Mouse (Mus musculus): ENCODE measurements around the gene Rundc1. TPM values are rescaled to one million over a fixed set of nuclear protein-coding genes. Genes with fewer than 3 reads are reported as not detected.
A peak's percentile ranks its signal among the peaks of the same experiment; 100 is the strongest.
"Not testable (repeated sequence)": the region's sequence is repeated elsewhere in the genome, so short reads cannot be mapped to it uniquely, and the experiment has no call there.

Gene Rundc1
- polyA plus RNA-seq, 1 experiment from 2014 or later, result 16.1 TPM

DNA sequence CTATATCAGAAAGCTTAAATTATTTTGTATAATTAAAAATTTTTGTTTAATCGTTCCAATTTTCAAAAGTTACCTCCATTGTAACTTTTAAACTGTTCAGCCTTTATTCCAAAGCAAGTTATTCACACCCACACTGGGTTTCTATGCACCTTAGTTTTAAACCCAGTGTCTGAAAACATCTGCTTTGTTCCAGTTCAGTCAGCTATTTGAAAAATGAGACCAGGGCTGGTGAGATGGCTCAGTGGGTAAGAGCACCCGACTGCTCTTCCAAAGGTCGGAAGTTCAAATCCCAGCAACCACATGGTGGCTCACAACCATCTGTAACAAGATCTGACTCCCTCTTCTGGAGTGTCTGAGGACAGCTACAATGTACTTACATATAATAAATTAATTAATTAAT, 13.1 kb downstream of the Rundc1 start:
- H3K27me3 ChIP-seq (ENCODE audit: control insufficient read depth, insufficient read depth, low read length); H3K9ac ChIP-seq (ENCODE audit: low read depth, low read length): not testable (repeated sequence)

DNA sequence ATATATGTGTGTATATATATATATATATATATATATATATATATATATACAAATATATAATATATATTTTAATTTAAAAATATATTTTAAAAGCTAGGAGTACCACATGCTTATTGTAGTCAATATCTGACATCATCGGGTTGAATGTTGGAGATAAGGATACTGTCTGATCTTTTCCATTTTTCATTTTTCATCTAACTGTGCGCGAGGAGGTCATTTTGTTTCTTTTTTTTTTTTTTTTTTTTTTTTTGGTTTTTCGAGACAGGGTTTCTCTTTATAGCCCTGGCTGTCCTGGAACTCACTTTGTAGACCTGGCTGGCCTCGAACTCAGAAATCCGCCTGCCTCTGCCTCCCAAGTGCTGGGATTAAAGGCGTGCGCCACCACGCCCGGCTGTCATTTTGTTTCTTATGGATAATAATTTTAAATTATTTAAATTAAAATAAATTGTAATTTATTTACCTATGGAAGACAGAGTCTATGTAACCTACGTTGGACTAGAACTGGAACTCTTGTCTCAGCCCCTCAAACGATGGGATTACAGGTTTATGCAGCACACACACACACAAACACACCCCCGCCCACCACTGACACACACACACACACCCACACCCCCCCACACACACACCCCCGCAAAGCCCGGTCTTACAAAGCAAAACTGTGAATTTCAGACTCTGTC, 16.7 kb downstream of the Rundc1 start:
- not testable (repeated sequence) for H3K9ac ChIP-seq (ENCODE audit: low read depth, low read length); H3K27me3 ChIP-seq (ENCODE audit: control insufficient read depth, insufficient read depth, low read length); H3K4me2 ChIP-seq (replicated peaks; ENCODE audit: low read depth, low read length); H3K9me3 ChIP-seq (ENCODE audit: control insufficient read depth, low read length); H3K27ac ChIP-seq (ENCODE audit: low read depth, low read length); ATAC-seq (ENCODE audit: low FRiP score, low TSS enrichment); H3K4me1 ChIP-seq (ENCODE audit: control insufficient read depth, insufficient read depth, low read length)
- 38% methylated on average over 14 of the region's 15 CpGs for WGBS
- H3K4me3 ChIP-seq (ENCODE audit: low read length), result peak overlapping the region; percentile 17; the same call in 1 of the 2 replicates
- H3K36me3 ChIP-seq (ENCODE audit: control insufficient read depth, insufficient read depth, low read length), result peaks cover 27% of the 10 kb centered on the region

More for the DNA sequence above, 13.1 kb downstream of the Rundc1 start:
- not testable (repeated sequence) for ATAC-seq (ENCODE audit: low FRiP score, low TSS enrichment); H3K27ac ChIP-seq (ENCODE audit: low read depth, low read length); H3K9me3 ChIP-seq (ENCODE audit: control insufficient read depth, low read length); H3K4me2 ChIP-seq (replicated peaks; ENCODE audit: low read depth, low read length); H3K4me3 ChIP-seq (ENCODE audit: low read length); H3K4me1 ChIP-seq (ENCODE audit: control insufficient read depth, insufficient read depth, low read length)
- H3K36me3 ChIP-seq (ENCODE audit: control insufficient read depth, insufficient read depth, low read length), result peaks cover 23% of the 10 kb centered on the region
- WGBS, result 50% methylated on average over 3 of the region's 3 CpGs

DNA sequence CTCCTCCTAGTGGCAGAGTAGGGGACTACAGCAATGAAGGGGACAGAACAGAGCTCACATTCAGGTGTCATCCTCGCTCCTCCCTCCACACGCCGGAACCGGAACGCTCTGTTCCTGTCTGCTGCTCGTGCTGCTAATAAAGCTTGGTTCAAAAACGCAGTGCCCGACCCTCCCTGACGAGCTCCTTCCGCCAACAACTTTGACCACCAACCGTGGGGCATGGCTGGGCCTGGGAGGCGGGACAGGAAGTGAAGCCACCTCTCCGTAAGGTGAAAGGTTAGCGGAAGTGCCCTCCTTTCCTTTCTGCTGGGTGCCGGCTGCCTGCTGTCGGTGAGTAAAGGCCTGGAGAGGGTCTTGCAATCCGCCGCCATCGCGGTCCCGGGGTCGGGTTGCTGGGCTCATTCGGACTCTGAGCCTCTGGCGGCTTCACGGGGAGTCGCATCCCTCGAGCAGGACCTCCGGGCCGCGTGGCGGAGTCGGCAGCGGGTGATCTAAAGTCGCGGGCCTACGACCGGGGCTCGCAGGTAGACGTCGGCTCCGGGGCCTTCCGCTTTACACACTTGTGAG, 17.3 kb downstream of the Rundc1 start, which contains the start of gene Rpl27:
Gene Rpl27, plus strand, starts transcription at position 172 of the 567 bp plus-strand sequence.
- under 1% methylated on average over 42 of the region's 42 CpGs for WGBS
- ATAC-seq (ENCODE audit: low FRiP score, low TSS enrichment), result peak; percentile 97

GRCm38 (mm10) chr11:101442760-101443159, 17.9 kb downstream of the Rundc1 start:
- H3K4me3 ChIP-seq (ENCODE audit: low read length), result peak overlapping the region; percentile 69
- under 1% methylated on average over 14 of the region's 14 CpGs for WGBS
- H3K4me2 ChIP-seq (replicated peaks; ENCODE audit: low read depth, low read length), result peak overlapping the region; percentile 71
- H3K4me1 ChIP-seq (ENCODE audit: control insufficient read depth, insufficient read depth, low read length), result peaks cover 6% of the 10 kb centered on the region; the same call in 1 of the 2 replicates
- peaks cover 27% of the 10 kb centered on the region for H3K36me3 ChIP-seq (ENCODE audit: control insufficient read depth, insufficient read depth, low read length)
- no peaks in the 10 kb centered on the region for H3K9me3 ChIP-seq (ENCODE audit: control insufficient read depth, low read length)
- H3K27me3 ChIP-seq (ENCODE audit: control insufficient read depth, insufficient read depth, low read length), result no peaks in the 10 kb centered on the region
- H3K27ac ChIP-seq (ENCODE audit: low read depth, low read length), result peak overlapping the region; percentile 86
- ATAC-seq (ENCODE audit: low FRiP score, low TSS enrichment), result peak; percentile 5; the same call in 1 of the 2 replicates
- H3K9ac ChIP-seq (ENCODE audit: low read depth, low read length), result peak overlapping the region; percentile 88

More for the DNA sequence above, 17.3 kb downstream of the Rundc1 start, which contains the start of gene Rpl27:
- Histone ChIP-seq H3K27ac (ENCODE audit: low read depth, low read length) (peak within 1 kb of the TSS; percentile 86), H3K4me2 (replicated peaks; ENCODE audit: low read depth, low read length) (peak within 1 kb of the TSS; percentile 71), H3K27me3 (ENCODE audit: control insufficient read depth, insufficient read depth, low read length) (no peaks in the 10 kb centered on the region), H3K9ac (ENCODE audit: low read depth, low read length) (peak within 1 kb of the TSS; percentile 88), H3K4me1 (ENCODE audit: control insufficient read depth, insufficient read depth, low read length) (peaks cover 6% of the 10 kb centered on the region; the same call in 1 of the 2 replicates), H3K4me3 (ENCODE audit: low read length) (peak within 1 kb of the TSS; percentile 69), H3K9me3 (ENCODE audit: control insufficient read depth, low read length) (no peaks in the 10 kb centered on the region), H3K36me3 (ENCODE audit: control insufficient read depth, insufficient read depth, low read length) (peaks cover 27% of the 10 kb centered on the region)

DNA sequence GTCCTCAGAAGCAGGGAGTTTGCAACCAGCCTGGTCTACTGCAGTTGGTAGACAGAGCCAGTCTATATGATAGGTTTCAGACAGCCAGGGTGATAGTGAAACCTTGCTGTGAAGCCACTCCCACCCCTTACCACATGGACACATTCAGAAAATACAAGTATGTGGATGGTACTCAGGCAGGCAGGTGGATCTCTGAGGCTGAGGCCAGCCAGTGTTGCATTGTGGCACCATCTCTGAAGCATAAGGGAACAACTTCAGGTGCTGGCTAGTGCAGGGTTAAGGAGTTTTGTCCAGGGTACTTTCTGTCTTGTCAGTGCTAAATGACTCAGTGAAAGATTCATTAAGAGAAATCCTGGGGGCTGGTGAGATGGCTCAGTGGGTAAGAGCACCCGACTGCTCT, 21.4 kb downstream of the Rundc1 start:
- no peak for ATAC-seq (ENCODE audit: low FRiP score, low TSS enrichment)
- Histone ChIP-seq H3K4me2 (replicated peaks; ENCODE audit: low read depth, low read length) (no peak overlapping the region), H3K9ac (ENCODE audit: low read depth, low read length) (no peak overlapping the region), H3K36me3 (ENCODE audit: control insufficient read depth, insufficient read depth, low read length) (peaks cover 27% of the 10 kb centered on the region), H3K4me1 (ENCODE audit: control insufficient read depth, insufficient read depth, low read length) (peaks cover 6% of the 10 kb centered on the region; the same call in 1 of the 2 replicates), H3K27ac (ENCODE audit: low read depth, low read length) (no peak overlapping the region), H3K4me3 (ENCODE audit: low read length) (no peak overlapping the region), H3K27me3 (ENCODE audit: control insufficient read depth, insufficient read depth, low read length) (no peaks in the 10 kb centered on the region), H3K9me3 (ENCODE audit: control insufficient read depth, low read length) (no peaks in the 10 kb centered on the region)
- WGBS, result 74% methylated on average over 1 of the region's 1 CpGs

GRCm38 (mm10) chr11:101446860-101447259, 22.0 kb downstream of the Rundc1 start:
- peaks cover 27% of the 10 kb centered on the region for H3K36me3 ChIP-seq (ENCODE audit: control insufficient read depth, insufficient read depth, low read length)
- not testable (repeated sequence) for H3K27me3 ChIP-seq (ENCODE audit: control insufficient read depth, insufficient read depth, low read length); H3K27ac ChIP-seq (ENCODE audit: low read depth, low read length); H3K9me3 ChIP-seq (ENCODE audit: control insufficient read depth, low read length); H3K4me1 ChIP-seq (ENCODE audit: control insufficient read depth, insufficient read depth, low read length); H3K9ac ChIP-seq (ENCODE audit: low read depth, low read length); H3K4me2 ChIP-seq (replicated peaks; ENCODE audit: low read depth, low read length); ATAC-seq (ENCODE audit: low FRiP score, low TSS enrichment); H3K4me3 ChIP-seq (ENCODE audit: low read length)
- WGBS, result 86% methylated on average over 8 of the region's 8 CpGs

DNA sequence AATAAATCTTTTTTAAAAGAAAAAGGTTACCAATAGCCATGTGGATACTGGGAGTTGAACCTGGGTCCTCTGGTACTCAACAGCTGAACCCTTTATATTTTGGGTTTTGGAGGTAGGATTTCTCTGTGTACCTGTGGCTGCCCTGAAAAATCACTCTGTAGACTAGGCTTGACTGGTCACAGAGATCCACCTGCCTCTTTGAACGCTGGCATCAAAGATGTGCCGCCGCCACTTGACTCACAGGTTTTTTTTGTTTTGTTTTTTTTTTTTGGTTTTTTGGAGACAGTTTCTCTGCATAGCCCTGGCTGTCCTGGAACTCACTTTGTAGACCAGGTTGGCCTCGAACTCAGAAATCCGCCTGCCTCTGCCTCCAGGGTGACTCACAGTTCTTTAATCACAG, 22.9 kb downstream of the Rundc1 start:
- ATAC-seq (ENCODE audit: low FRiP score, low TSS enrichment), result no peak
- H3K27ac ChIP-seq (ENCODE audit: low read depth, low read length), result peak overlapping the region; percentile 17; the same call in 1 of the 2 replicates
- H3K4me3 ChIP-seq (ENCODE audit: low read length), result no peak overlapping the region
- no peaks in the 10 kb centered on the region for H3K9me3 ChIP-seq (ENCODE audit: control insufficient read depth, low read length)
- peaks cover 27% of the 10 kb centered on the region for H3K36me3 ChIP-seq (ENCODE audit: control insufficient read depth, insufficient read depth, low read length)
- H3K4me2 ChIP-seq (replicated peaks; ENCODE audit: low read depth, low read length), result no peak overlapping the region
- WGBS, result 84% methylated on average over 5 of the region's 5 CpGs
- H3K4me1 ChIP-seq (ENCODE audit: control insufficient read depth, insufficient read depth, low read length), result peaks cover 6% of the 10 kb centered on the region; the same call in 1 of the 2 replicates
- H3K27me3 ChIP-seq (ENCODE audit: control insufficient read depth, insufficient read depth, low read length), result no peaks in the 10 kb centered on the region
- no peak overlapping the region for H3K9ac ChIP-seq (ENCODE audit: low read depth, low read length)

DNA sequence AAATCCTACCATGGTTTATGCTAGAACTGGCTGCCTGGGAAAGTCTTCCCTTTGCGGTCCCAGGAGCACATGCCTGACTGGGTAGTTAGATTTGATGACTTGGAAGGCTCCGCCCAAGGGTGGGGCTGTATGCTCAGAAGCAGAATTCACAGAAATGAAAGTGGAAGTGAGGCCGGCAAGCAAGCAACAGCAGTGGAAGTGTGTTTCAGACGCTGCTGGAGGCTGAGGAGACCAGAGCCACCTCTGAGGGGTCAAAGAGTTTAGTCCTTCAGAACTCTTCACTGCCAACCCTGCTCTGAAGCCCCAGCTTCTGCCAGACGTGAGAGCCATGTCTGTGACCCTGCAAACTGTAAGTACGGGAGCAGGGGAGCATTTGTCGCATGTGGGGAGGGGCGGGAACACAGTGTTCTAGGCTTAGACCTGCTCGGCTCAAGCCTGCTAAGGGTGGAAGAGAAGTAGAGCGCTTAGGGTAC, 23.4 kb downstream of the Rundc1 start, which contains the start of gene Ifi35:
Gene Ifi35, plus strand, starts transcription at position 134 of the 473 bp plus-strand sequence.
- Histone ChIP-seq H3K36me3 (ENCODE audit: control insufficient read depth, insufficient read depth, low read length) (peaks cover 27% of the 10 kb centered on the region), H3K4me2 (replicated peaks; ENCODE audit: low read depth, low read length) (peak within 1 kb of the TSS; percentile 45), H3K4me3 (ENCODE audit: low read length) (peak within 1 kb of the TSS; percentile 35), H3K9ac (ENCODE audit: low read depth, low read length) (peak within 1 kb of the TSS; percentile 50; the same call in 1 of the 2 replicates), H3K27me3 (ENCODE audit: control insufficient read depth, insufficient read depth, low read length) (no peaks in the 10 kb centered on the region), H3K4me1 (ENCODE audit: control insufficient read depth, insufficient read depth, low read length) (peaks cover 6% of the 10 kb centered on the region; the same call in 1 of the 2 replicates), H3K27ac (ENCODE audit: low read depth, low read length) (peak within 1 kb of the TSS; percentile 17; the same call in 1 of the 2 replicates), H3K9me3 (ENCODE audit: control insufficient read depth, low read length) (no peaks in the 10 kb centered on the region)
- 29% methylated on average over 10 of the region's 10 CpGs for WGBS
- peak; percentile 32; the same call in 1 of the 2 replicates for ATAC-seq (ENCODE audit: low FRiP score, low TSS enrichment)
